Mouse (Mus musculus): ENCODE measurements around the gene Psg16. TPM values are rescaled to one million over a fixed set of nuclear protein-coding genes. Genes with fewer than 3 reads are reported as not detected.
"Not testable (repeated sequence)": the region's sequence is repeated elsewhere in the genome, so short reads cannot be mapped to it uniquely, and the experiment has no call there.

Gene Psg16
- total and polyA plus RNA-seq, 3 experiments: 0.27 TPM; not detected in 2

DNA sequence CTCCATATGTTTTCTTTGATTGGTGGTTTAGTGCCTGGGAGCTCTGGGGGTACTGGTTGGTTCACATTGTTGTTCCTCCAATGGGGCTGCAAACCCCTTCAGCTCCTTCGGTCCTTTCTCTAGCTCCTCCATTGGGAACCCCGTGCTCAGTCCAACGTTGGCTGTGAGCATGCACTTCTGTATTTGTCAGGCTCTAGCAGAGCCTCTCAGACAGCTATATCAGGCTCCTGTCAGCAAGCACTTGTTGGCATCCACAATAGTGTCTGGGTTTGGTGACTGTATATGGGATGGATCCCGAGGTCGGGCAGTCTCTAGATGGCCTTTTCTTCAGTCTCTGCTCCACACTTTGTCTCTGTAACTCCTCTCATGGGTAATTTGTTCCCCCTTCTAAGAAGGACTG is 6.2 kb upstream of the Psg16 start:
- H3K9ac ChIP-seq (ENCODE audit: insufficient read depth, low read depth); H3K27ac ChIP-seq (ENCODE audit: insufficient read depth, low read depth); H3K79me2 ChIP-seq (replicated peaks; ENCODE audit: control insufficient read depth, extremely low read depth, insufficient read depth, poor library complexity, severe bottlenecking); dilution Hi-C loops (cut with MboI; ENCODE audit: extremely low pct_ligation_motif_present, extremely low pct_unique_long_range_greater_than_20kb, low sequenced_read_pairs); H3K9me3 ChIP-seq (replicated peaks; ENCODE audit: low read length); DNase-seq (ENCODE audit: extremely low read depth); H3K27me3 ChIP-seq (replicated peaks); H3K4me2 ChIP-seq (ENCODE audit: insufficient read depth, low read depth, poor library complexity, severe bottlenecking); H3K4me3 ChIP-seq (replicated peaks in 1 of 3; ENCODE audit: low read depth in 2 of 3, low read length in 2 of 3, poor library complexity in 1 of 3); H3K36me3 ChIP-seq (replicated peaks in 1 of 2; ENCODE audit: control insufficient read depth in 1 of 2, insufficient read depth in 1 of 2, low read length in 1 of 2): not testable (repeated sequence)
- H3K4me1 ChIP-seq (ENCODE audit: control insufficient read depth in 1 of 2, insufficient read depth in 2 of 2): peaks cover 2 to 19% of the 10 kb centered on the region in 2 experiments
- in situ Hi-C loops (cut with MboI; ENCODE audit: low pct_ligation_motif_present, low pct_unique_long_range_greater_than_20kb, low sequenced_read_pairs): loop anchor here (5.0 kb wide), 2 partner anchors 65 to 115 kb away; no protein-coding TSS in a partner anchor

DNA sequence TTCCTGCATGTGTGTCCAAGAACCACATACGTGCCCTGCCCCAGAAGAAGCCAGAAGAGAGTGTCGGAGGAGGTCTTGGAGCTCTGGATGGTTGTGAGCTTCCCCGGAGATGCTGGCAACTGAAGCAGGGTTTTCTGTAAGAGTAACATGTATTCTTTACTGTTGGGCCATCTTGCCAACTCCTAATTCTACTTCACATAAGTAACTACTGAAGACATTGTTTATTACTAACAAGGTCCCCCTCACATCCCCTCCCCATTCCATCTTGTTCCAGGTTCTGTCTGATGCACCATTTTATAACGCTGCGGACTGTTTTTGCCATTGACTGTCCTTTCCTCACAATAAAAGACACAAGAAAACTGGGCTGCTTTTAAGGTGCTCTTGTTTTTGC is 332 bp upstream of the Psg16 start:
- dilution Hi-C loops (cut with MboI; ENCODE audit: extremely low pct_ligation_motif_present, extremely low pct_unique_long_range_greater_than_20kb, low sequenced_read_pairs): no loop called here
- in situ Hi-C loops (cut with MboI; ENCODE audit: low pct_ligation_motif_present, low pct_unique_long_range_greater_than_20kb, low sequenced_read_pairs): no loop called here
- H3K9me3 ChIP-seq (replicated peaks; ENCODE audit: low read length): no peaks in the 10 kb centered on the region
- no peaks in the 10 kb centered on the region for H3K36me3 ChIP-seq (replicated peaks in 1 of 2; ENCODE audit: control insufficient read depth in 1 of 2, insufficient read depth in 1 of 2, low read length in 1 of 2)
- peaks cover 20% of the 10 kb centered on the region for H3K27me3 ChIP-seq (replicated peaks)
- H3K4me1 ChIP-seq (ENCODE audit: control insufficient read depth in 1 of 2, insufficient read depth in 2 of 2): no peaks in the 10 kb centered on the region
- TF ChIP-seq ELF1 (IDR thresholded peaks at IDR 0.05; ENCODE audit: low read depth, low read length) (no peak), KAT2A (IDR thresholded peaks at IDR 0.05; ENCODE audit: insufficient replicate concordance, low read length) (no peak), ZMIZ1 (IDR thresholded peaks at IDR 0.05; ENCODE audit: low read depth, low read length) (no peak), POLR2AphosphoS2 (IDR thresholded peaks at IDR 0.05; ENCODE audit: low read depth, low read length) (no peak), EP300 (IDR thresholded peaks at IDR 0.05; ENCODE audit: low read length) (no peak), SIN3A (IDR thresholded peaks at IDR 0.05; ENCODE audit: low read length) (no peak), UBTF (IDR thresholded peaks at IDR 0.05; ENCODE audit: low read depth, low read length) (no peak), CHD1 (IDR thresholded peaks at IDR 0.05; ENCODE audit: low read depth, low read length) (no peak), MAZ (IDR thresholded peaks at IDR 0.05; ENCODE audit: low read depth, low read length) (no peak), JUN (IDR thresholded peaks at IDR 0.05; ENCODE audit: insufficient read depth, low read depth, low read length) (no peak)
- H3K4me3 ChIP-seq (replicated peaks in 1 of 3; ENCODE audit: low read depth in 2 of 3, low read length in 2 of 3, poor library complexity in 1 of 3): no peak overlapping the region
- no peaks in the 10 kb centered on the region for H3K79me2 ChIP-seq (replicated peaks; ENCODE audit: control insufficient read depth, extremely low read depth, insufficient read depth, poor library complexity, severe bottlenecking)
- H3K4me2 ChIP-seq (ENCODE audit: insufficient read depth, low read depth, poor library complexity, severe bottlenecking): no peak overlapping the region
- no peak overlapping the region for H3K9ac ChIP-seq (ENCODE audit: insufficient read depth, low read depth)
- no peak overlapping the region for H3K27ac ChIP-seq (ENCODE audit: insufficient read depth, low read depth)
- no peak for DNase-seq (ENCODE audit: extremely low read depth)

DNA sequence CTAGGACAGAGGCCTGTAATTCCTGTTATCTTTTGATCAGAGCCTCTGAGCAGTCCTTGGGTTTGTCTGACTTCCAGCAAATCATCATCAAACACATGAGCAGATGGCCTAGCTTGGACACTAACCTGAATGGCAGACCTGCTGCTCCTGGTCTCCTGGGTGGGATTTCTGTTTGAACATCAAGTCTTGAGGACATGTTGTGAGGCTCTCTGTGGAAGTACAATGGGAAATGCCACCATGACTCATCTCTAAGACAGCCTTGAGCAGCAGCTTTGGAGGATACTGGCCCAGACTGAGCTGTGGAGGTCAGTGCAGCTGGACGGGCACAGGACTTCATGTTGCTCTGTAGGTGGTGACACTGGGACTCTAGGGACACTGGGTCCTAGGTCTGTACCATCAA is 2.7 kb downstream of the Psg16 start:
- DNase-seq (ENCODE audit: extremely low read depth): no peak
- no peaks in the 10 kb centered on the region for H3K79me2 ChIP-seq (replicated peaks; ENCODE audit: control insufficient read depth, extremely low read depth, insufficient read depth, poor library complexity, severe bottlenecking)
- no peaks in the 10 kb centered on the region for H3K36me3 ChIP-seq (replicated peaks in 1 of 2; ENCODE audit: control insufficient read depth in 1 of 2, insufficient read depth in 1 of 2, low read length in 1 of 2)
- H3K9ac ChIP-seq (ENCODE audit: insufficient read depth, low read depth): no peak overlapping the region
- in situ Hi-C loops (cut with MboI; ENCODE audit: low pct_ligation_motif_present, low pct_unique_long_range_greater_than_20kb, low sequenced_read_pairs) (no loop called here), dilution Hi-C loops (cut with MboI; ENCODE audit: extremely low pct_ligation_motif_present, extremely low pct_unique_long_range_greater_than_20kb, low sequenced_read_pairs) (no loop called here)
- H3K4me3 ChIP-seq (replicated peaks in 1 of 3; ENCODE audit: low read depth in 2 of 3, low read length in 2 of 3, poor library complexity in 1 of 3): no peak overlapping the region
- no peaks in the 10 kb centered on the region for H3K9me3 ChIP-seq (replicated peaks; ENCODE audit: low read length)
- no peaks in the 10 kb centered on the region for H3K4me1 ChIP-seq (ENCODE audit: control insufficient read depth in 1 of 2, insufficient read depth in 2 of 2)
- TF ChIP-seq POLR2AphosphoS2 (IDR thresholded peaks at IDR 0.05; ENCODE audit: low read depth, low read length) (no peak), MXI1 (IDR thresholded peaks at IDR 0.05; ENCODE audit: low read depth, low read length) (no peak)
- H3K27ac ChIP-seq (ENCODE audit: insufficient read depth, low read depth): no peak overlapping the region
- H3K27me3 ChIP-seq (replicated peaks): peaks cover 32% of the 10 kb centered on the region
- H3K4me2 ChIP-seq (ENCODE audit: insufficient read depth, low read depth, poor library complexity, severe bottlenecking): no peak overlapping the region
